Mouse (Mus musculus) thymus, postnatal 36 days (tissue): Measurements from ENCODE around the gene Hist1h2ad.
"Not testable (repeated sequence)": the region's sequence is repeated elsewhere in the genome, so short reads cannot be mapped to it uniquely, and the experiment has no call there.

Experiments used
- DNase-seq, 2 experiments: peaks; one replicate each; pipeline ENCODE4 v3.0.0; 2022; ENCODE audit warnings: mixed read lengths in 2 of 2

Hist1h2ad gene

GRCm38 (mm10) chr13:23585442-23586098 is 11.4 kb downstream of the Hist1h2ad start:
- peak; percentile 75 to 84 for DNase-seq

- peak in 1 of 2 experiments; percentile 13 for DNase-seq
These were observed 12.1 kb downstream of the Hist1h2ad start for GRCm38 (mm10) chr13:23586099-23586939.

- DNase-seq = no peak
These were observed 12.7 kb downstream of the Hist1h2ad start for GRCm38 (mm10) chr13:23586940-23587225.

- DNase-seq = no peak
These were observed 17.0 kb downstream of the Hist1h2ad start for GRCm38 (mm10) chr13:23591206-23591605.

- DNase-seq = not testable (repeated sequence)
These were observed 17.7 kb downstream of the Hist1h2ad start for GRCm38 (mm10) chr13:23591886-23592285.

GRCm38 (mm10) chr13:23592614-23593013 is 18.4 kb downstream of the Hist1h2ad start:
- DNase-seq = no peak

- no peak for DNase-seq
These were observed 19.0 kb downstream of the Hist1h2ad start for GRCm38 (mm10) chr13:23593051-23593770.

GRCm38 (mm10) chr13:23595185-23595584 is 21.0 kb downstream of the Hist1h2ad start:
- no peak for DNase-seq

- DNase-seq = no peak
These were observed 21.6 kb downstream of the Hist1h2ad start for GRCm38 (mm10) chr13:23595622-23596372.

GRCm38 (mm10) chr13:23597957-23598356 is 23.8 kb downstream of the Hist1h2ad start:
- DNase-seq = peak; percentile 71 to 75

GRCm38 (mm10) chr13:23603182-23603699 is 29.1 kb downstream of the Hist1h2ad start:
- DNase-seq = no peak

GRCm38 (mm10) chr13:23604452-23604851 is 30.3 kb downstream of the Hist1h2ad start:
- no peak for DNase-seq

- DNase-seq = no peak
These were observed 30.9 kb downstream of the Hist1h2ad start for GRCm38 (mm10) chr13:23605052-23605451.

GRCm38 (mm10) chr13:23609209-23609608 is 35.0 kb downstream of the Hist1h2ad start:
- no peak for DNase-seq

- no peak for DNase-seq
These were observed 35.7 kb downstream of the Hist1h2ad start for GRCm38 (mm10) chr13:23609844-23610243.

- no peak for DNase-seq
These were observed 36.2 kb downstream of the Hist1h2ad start for GRCm38 (mm10) chr13:23610393-23610792.

- DNase-seq = no peak
These were observed 37.5 kb downstream of the Hist1h2ad start for GRCm38 (mm10) chr13:23611638-23612037.

GRCm38 (mm10) chr13:23620056-23620732 is 46.0 kb downstream of the Hist1h2ad start:
- DNase-seq = no peak

- peak; percentile 50 to 61 for DNase-seq
These were observed 46.8 kb downstream of the Hist1h2ad start, which contains the start of gene Hist1h2be for GRCm38 (mm10) chr13:23620733-23621531. Hist1h2be (minus strand) TSS chr13:23621124.

- peak; percentile 58 to 75 for DNase-seq
These were observed 47.5 kb downstream of the Hist1h2ad start for GRCm38 (mm10) chr13:23621532-23622174.
